Mouse (Mus musculus) MEL (cell line): Measurements from ENCODE around the gene Fam208a.

ENCODE experiments used
- CTCF ChIP-seq, 3 experiments: IDR thresholded peaks in 2 of 3; conservative IDR thresholded peaks in 1 of 3; 2 replicates each; pipeline ENCODE4 v1.5.1; 2011 to 2012; ENCODE audit warnings: low read length in 3 of 3, low read depth in 2 of 3, mild to moderate bottlenecking in 2 of 3, improper control_type of control experiment in 1 of 3, inconsistent platforms in 1 of 3, mixed read lengths in 1 of 3, moderate library complexity in 1 of 3; ENCODE audit not compliant: control insufficient read depth in 1 of 3, insufficient read depth in 1 of 3, poor library complexity in 1 of 3, severe bottlenecking in 1 of 3
- EP300 ChIP-seq, 2 experiments: IDR thresholded peaks; 2 replicates each; pipeline ENCODE4 v1.6.1; 2011; ENCODE audit warnings: improper control_type of control experiment in 2 of 2, low read length in 2 of 2, low read depth in 1 of 2, mild to moderate bottlenecking in 1 of 2
- GATA1 ChIP-seq: IDR thresholded peaks from 2 replicates; pipeline ENCODE4 v1.6.1; 2011; ENCODE audit warnings: low read depth, low read length, improper control_type of control experiment
- MXI1 ChIP-seq: IDR thresholded peaks from 2 replicates; pipeline ENCODE4 v1.6.1; 2011; ENCODE audit warnings: mild to moderate bottlenecking, low read depth, low read length, improper control_type of control experiment
- POLR2A ChIP-seq, 2 experiments: IDR thresholded peaks; 2 replicates each; pipeline ENCODE4 v1.6.1; 2011 to 2012; ENCODE audit warnings: low read length in 2 of 2, mild to moderate bottlenecking in 2 of 2, control low read depth in 1 of 2, improper control_type of control experiment in 1 of 2, low read depth in 1 of 2, moderate library complexity in 1 of 2; ENCODE audit not compliant: control insufficient read depth in 1 of 2, insufficient read depth in 1 of 2, poor library complexity in 1 of 2
- POLR2AphosphoS2 ChIP-seq: IDR thresholded peaks from 2 replicates; pipeline ENCODE4 v1.6.1; 2011; ENCODE audit warnings: low read length, improper control_type of control experiment
- SIN3A ChIP-seq: IDR thresholded peaks from 2 replicates; pipeline ENCODE4 v1.6.1; 2012; ENCODE audit warnings: low read length, improper control_type of control experiment, inconsistent platforms
- SMC3 ChIP-seq: IDR thresholded peaks from 2 replicates; pipeline ENCODE4 v1.6.1; 2011; ENCODE audit warnings: low read depth, low read length, improper control_type of control experiment
- UBTF ChIP-seq: IDR thresholded peaks from 2 replicates; pipeline ENCODE4 v1.6.1; 2012; ENCODE audit warnings: low read depth, mild to moderate bottlenecking, inconsistent platforms, low read length, improper control_type of control experiment, moderate library complexity, borderline replicate concordance; ENCODE audit not compliant: insufficient read depth
- ZC3H11A ChIP-seq: IDR thresholded peaks from 2 replicates; pipeline ENCODE4 v1.6.1; 2012; ENCODE audit warnings: low read depth, mild to moderate bottlenecking, inconsistent platforms, low read length, improper control_type of control experiment
- ZNF384 ChIP-seq: IDR thresholded peaks from 2 replicates; pipeline ENCODE4 v1.6.1; 2012; ENCODE audit warnings: low read depth, mild to moderate bottlenecking, inconsistent platforms, low read length, improper control_type of control experiment

DNA sequence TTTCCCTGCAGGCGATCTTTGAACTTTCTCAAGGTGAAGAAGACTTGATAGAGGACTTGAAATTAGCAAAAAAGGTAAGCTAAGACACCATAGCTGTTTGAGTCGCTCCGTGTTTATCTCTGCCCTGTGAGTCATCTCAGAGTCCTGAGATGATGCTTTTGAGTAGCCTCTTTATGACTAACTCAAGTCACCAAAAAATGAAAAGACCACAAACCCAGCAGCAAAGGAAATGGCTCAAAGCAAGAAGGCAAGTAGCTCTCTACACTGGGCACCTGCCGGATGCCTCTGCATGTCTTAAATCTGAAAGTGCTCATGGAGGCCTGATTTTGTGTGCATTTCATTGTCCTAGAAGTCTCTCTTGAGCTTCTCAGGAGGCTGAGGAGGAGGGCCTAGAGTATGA, 44.5 kb upstream of the Fam208a start:
- TF ChIP-seq POLR2A (IDR thresholded peaks at IDR 0.05; ENCODE audit: control insufficient read depth in 1 of 2, insufficient read depth in 1 of 2, low read depth in 1 of 2, low read length in 2 of 2, poor library complexity in 1 of 2) (no peak), POLR2AphosphoS2 (no peak), ZC3H11A (no peak), ZNF384 (no peak), MXI1 (no peak), GATA1 (no peak), UBTF (no peak), CTCF (IDR thresholded peaks at IDR 0.05 in 2 of 3, conservative IDR thresholded peaks at IDR 0.05 in 1 of 3; ENCODE audit: control insufficient read depth in 1 of 3, insufficient read depth in 1 of 3, low read depth in 2 of 3, low read length in 3 of 3, poor library complexity in 1 of 3, severe bottlenecking in 1 of 3) (no peak), SIN3A (no peak), SMC3 (no peak), EP300 (IDR thresholded peaks at IDR 0.05; ENCODE audit: low read depth in 1 of 2, low read length in 2 of 2) (no peak)
